Mouse (Mus musculus) olfactory bulb, adult 2 months (tissue): ENCODE measurements around the gene AL731706.1.

ENCODE experiments used
- CTCF ChIP-seq: fragments of 200-500 bp; IDR thresholded peaks from 2 replicates; pipeline ENCODE4 v1.5.1; 2012; ENCODE audit warnings: low read depth, mild to moderate bottlenecking, low read length, moderate library complexity; ENCODE audit not compliant: insufficient read depth
- POLR2A ChIP-seq: fragments of 200-500 bp; IDR thresholded peaks from 2 replicates; pipeline ENCODE4 v1.6.1; 2012; ENCODE audit warnings: mild to moderate bottlenecking, low read depth, low read length, moderate library complexity; ENCODE audit not compliant: insufficient read depth

DNA sequence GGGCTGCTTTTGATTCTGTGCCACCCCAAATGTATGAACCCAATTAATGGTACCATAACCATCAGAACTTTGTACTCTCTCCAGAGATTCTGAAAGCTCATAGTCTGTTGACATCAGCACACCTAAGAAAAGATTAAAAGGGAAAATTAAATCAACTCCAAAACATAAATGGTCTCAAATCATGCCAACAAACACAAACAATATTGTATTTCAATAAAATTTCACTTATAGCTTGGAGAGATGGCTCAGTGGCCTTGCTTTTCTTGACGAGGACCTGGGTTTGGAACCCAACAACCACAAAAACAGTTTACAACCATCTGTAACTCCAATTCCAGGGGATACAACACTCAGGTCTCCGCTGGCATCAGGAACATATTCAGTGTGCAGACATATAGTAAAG lies 5.6 kb downstream of the AL731706.1 start, which contains the start of gene AL731706.2:
- no peak for TF ChIP-seq CTCF
- TF ChIP-seq POLR2A = no peak
